Mouse (Mus musculus) adrenal gland, postnatal 36 days (tissue): ENCODE measurements around the gene Sos2. TPM values are rescaled to one million over a fixed set of nuclear protein-coding genes. Genes with fewer than 3 reads are reported as not detected.

Experiments
- DNase-seq, 2 experiments: peaks; one replicate each; pipeline ENCODE4 v3.0.0; 2021; ENCODE audit warnings: mixed read lengths in 1 of 2
- long read RNA-seq, 2 experiments: library from polyadenylated mRNA; stranded (forward); transcript quantifications; one replicate each; pipeline ENCODE4 v2.0.0; 2021; ENCODE audit warnings: borderline sequencing depth in 2 of 2
- total RNA-seq, 2 experiments: library from RNA; stranded (reverse); gene quantifications; 2 replicates each; pipeline ENCODE4 v1.2.3; 2021

Gene Sos2
- total RNA-seq = 10 to 100 TPM; 41.7 to 46.9 TPM
- long read RNA-seq, experiment 1, partial matches to known transcripts = 2 of 2 reads
- long read RNA-seq, experiment 1, other reads (novel, unspliced or antisense) = 0 of 2 reads
- long read RNA-seq, experiment 2 = 0 reads

GRCm38 (mm10) chr12:69681566-69682061, at the start of gene Sos2:
Sos2 (minus strand) TSS chr12:69681852.
- peak; percentile 79 to 84 for DNase-seq

GRCm38 (mm10) chr12:69730306-69730705, 48.7 kb upstream of the Sos2 start:
- no peak for DNase-seq

- DNase-seq = no peak
Observed at GRCm38 (mm10) chr12:69729246-69729645, 47.6 kb upstream of the Sos2 start.

- peak; percentile 98 for DNase-seq
Observed at GRCm38 (mm10) chr12:69724711-69725460, 43.2 kb upstream of the Sos2 start, which contains the start of the genes L2hgdh and Atp5s. L2hgdh (minus strand) TSS chr12:69724873. Atp5s (plus strand) TSS chr12:69724950.

- no peak for DNase-seq
Observed at GRCm38 (mm10) chr12:69724018-69724710, 42.5 kb upstream of the Sos2 start.

GRCm38 (mm10) chr12:69723376-69723775, 41.7 kb upstream of the Sos2 start:
- DNase-seq = no peak

GRCm38 (mm10) chr12:69722857-69723256, 41.2 kb upstream of the Sos2 start:
- no peak for DNase-seq

- DNase-seq = no peak
Observed at GRCm38 (mm10) chr12:69713628-69714027, 32.0 kb upstream of the Sos2 start.

- peak; percentile 35 to 42 for DNase-seq
Observed at GRCm38 (mm10) chr12:69704799-69705458, 23.3 kb upstream of the Sos2 start.

- no peak for DNase-seq
Observed at GRCm38 (mm10) chr12:69698352-69698751, 16.7 kb upstream of the Sos2 start.

GRCm38 (mm10) chr12:69696746-69697145, 15.1 kb upstream of the Sos2 start:
- peak; percentile 56 to 75 for DNase-seq

GRCm38 (mm10) chr12:69693471-69693870, 11.8 kb upstream of the Sos2 start:
- DNase-seq = no peak

- no peak for DNase-seq
Observed at GRCm38 (mm10) chr12:69690714-69691113, 9.1 kb upstream of the Sos2 start.

- no peak for DNase-seq
Observed at GRCm38 (mm10) chr12:69689094-69689493, 7.4 kb upstream of the Sos2 start.

- no peak for DNase-seq
Observed at GRCm38 (mm10) chr12:69688368-69688767, 6.7 kb upstream of the Sos2 start.

- peak; percentile 92 to 94 for DNase-seq
Observed at GRCm38 (mm10) chr12:69683537-69683936, 1.9 kb upstream of the Sos2 start.

- peak in 1 of 2 experiments; percentile 21 for DNase-seq
Observed at GRCm38 (mm10) chr12:69682788-69683419, 1.3 kb upstream of the Sos2 start.

- peak; percentile 90 to 94 for DNase-seq
Observed at GRCm38 (mm10) chr12:69682065-69682787, 574 bp upstream of the Sos2 start.

GRCm38 (mm10) chr12:69680635-69681565, 752 bp downstream of the Sos2 start:
- peak; percentile 61 to 68 for DNase-seq

- no peak for DNase-seq
Observed at GRCm38 (mm10) chr12:69676157-69676556, 5.5 kb downstream of the Sos2 start.
